Mouse (Mus musculus) heart, adult 18-20 months (tissue): ENCODE data around the gene Tcap. TPM values are rescaled to one million over a fixed set of nuclear protein-coding genes. Genes with fewer than 3 reads are reported as not detected.

Source experiments
- DNase-seq, 2 experiments: peaks; one replicate each; pipeline ENCODE4 v3.0.0; 2021 to 2022; ENCODE audit warnings: mixed read lengths in 1 of 2
- long read RNA-seq, 2 experiments: library from polyadenylated mRNA; stranded (forward); transcript quantifications; one replicate each; pipeline ENCODE4 v2.0.0; 2021
- total RNA-seq, 2 experiments: library from RNA; stranded (reverse); gene quantifications; 2 replicates each; pipeline ENCODE4 v1.2.3; 2021

Gene Tcap
- total RNA-seq = 1,000 to 10,000 TPM; 1,636 to 2,096 TPM
- long read RNA-seq, experiment 1, transcript Tcap-201 (2 exons, 948 nt) = major isoform, 3,114 of 3,302 reads
- long read RNA-seq, experiment 1, partial matches to known transcripts = 0 of 3,302 reads
- long read RNA-seq, experiment 1, other reads (novel, unspliced or antisense) = 188 of 3,302 reads
- long read RNA-seq, experiment 2, transcript Tcap-201 (2 exons, 948 nt) = major isoform, 2,778 of 3,009 reads
- long read RNA-seq, experiment 2, partial matches to known transcripts = 0 of 3,009 reads
- long read RNA-seq, experiment 2, other reads (novel, unspliced or antisense) = 231 of 3,009 reads

DNA sequence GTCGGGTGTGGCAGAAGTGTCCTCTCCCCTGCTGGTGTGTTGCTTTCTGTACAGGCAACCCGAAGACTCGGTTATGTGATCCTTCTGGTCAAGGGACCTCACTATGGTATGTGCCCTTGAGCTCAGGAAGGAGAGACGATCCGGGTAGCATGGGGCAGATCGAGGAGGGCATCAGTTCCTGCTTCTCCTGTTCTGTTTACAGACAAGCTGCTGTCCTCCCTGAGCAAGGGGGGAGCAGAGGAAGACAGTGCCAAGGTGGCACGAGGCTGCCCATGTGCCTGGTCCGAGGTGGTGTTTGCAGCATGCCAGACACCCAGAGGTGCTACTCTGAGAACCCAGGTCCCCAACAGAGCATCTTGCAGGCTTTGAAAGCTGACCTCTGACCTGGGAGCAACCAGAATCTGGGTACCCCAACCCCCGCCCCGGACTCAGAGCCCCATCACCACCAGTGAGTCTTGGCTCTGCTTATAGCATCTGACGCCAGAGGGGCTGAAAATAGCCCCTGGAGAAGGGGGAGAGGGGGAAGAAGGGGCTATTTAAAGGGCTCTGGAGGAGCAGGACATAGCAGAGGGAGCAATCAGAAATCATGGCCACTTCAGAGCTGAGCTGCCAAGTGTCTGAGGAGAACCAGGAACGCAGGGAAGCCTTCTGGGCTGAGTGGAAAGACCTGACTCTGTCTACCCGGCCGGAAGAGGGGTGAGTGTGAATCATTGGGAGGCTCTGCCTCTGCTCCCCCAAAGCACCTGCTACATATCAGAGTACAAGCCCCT lies at the start of gene Tcap:
TSS of gene Tcap (plus strand) at position 551 of the 770 bp plus-strand sequence.
- DNase-seq = peak; percentile 81 to 83

DNA sequence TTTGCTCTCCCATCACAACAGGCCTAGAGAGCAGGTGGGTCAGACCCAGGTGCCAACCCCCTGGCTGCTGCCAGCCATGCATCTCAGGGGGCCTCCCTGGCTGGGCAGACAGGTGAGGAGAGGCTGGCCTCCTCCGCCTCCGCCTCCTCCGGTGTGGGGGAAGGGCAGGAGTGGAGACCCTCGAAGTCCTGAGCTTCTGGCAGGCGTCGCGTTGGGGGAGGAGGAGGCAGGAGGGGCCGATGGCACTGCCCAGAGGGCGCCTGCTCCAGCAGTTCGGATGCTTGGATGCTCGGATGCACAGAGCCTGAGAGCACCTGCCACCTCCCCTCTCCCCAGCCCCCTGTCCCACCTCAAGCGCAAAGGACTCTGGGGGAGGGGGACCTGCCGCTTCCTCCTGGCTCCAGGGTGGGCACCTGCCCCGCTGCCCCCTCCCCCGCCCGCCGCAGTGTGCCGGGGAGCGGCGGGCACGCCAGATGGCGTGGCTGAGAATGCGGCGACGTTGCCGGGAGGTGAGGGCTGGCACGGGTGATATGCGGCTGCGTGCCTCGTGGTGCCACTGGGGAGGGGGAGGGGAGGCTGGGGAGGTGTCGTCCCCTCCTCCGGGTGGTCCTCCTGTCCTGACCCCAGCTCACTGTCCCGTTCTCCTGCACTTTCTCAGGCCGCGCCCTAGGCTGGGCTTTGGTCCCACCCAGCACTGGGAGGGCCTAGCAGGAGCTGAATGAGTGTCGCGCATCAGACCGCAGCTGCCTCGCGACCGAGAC lies 49.5 kb upstream of the Tcap start:
- DNase-seq = no peak

DNA sequence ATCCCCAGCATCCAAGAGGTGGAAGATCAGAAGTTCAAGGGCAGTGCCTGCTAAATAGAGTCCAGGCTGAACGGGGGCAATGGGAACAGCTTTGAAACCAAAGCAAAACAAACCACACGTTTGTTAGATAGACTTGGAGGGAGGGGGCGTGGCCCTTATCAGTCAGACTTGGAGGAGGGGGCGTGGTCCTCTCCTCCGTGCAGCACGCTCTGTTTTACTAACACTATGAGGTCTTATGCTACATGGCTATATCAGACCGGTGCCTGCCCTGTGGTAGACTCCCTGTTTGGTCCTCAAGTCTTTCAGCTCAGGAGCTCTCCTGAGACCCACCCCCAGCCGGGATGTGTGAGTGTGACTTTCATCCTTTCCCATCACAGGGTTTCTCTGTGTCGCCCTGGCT lies 48.4 kb upstream of the Tcap start:
- DNase-seq = no peak

DNA sequence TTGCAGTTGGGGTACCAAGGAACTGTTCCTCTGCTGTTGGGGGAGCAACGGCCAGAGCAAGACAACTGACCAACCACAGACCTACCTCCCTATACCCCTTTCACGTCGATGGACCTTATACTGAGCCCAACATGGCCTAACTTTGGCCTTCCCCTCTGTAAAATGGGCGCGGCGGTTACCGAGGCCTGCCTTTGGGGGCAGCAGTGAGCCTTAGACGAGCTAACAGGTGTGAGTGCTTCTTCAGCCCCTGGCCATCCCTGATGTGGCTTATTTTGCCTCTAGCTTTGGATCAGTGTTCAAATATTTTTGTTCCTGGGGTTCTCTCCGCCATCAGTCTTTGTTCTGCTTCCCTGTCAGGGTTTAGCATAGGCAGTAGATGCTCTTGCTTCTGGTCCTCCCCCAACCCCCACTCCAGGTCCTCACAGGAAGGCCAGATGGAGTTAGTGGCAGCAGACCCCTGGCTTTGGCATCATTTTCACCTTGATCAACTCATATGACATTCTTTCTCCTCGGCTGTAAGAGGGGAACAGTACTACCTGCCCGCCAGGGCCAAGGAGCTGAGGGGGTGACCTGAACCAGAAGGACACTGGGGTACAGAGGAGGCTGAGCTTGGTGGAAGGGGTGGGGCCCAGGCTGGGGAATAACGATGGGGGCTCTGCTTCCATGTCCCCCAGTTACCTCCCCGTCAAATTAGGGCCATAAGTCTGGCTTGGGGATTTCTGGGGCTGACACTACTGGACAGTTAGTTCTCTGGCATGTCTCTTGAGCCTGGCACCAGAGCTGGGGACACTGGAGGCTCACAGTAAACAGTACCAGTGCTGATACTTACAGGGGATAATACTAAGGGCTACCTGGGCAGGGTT lies 47.1 kb upstream of the Tcap start:
- peak in 1 of 2 experiments; percentile 42 for DNase-seq

DNA sequence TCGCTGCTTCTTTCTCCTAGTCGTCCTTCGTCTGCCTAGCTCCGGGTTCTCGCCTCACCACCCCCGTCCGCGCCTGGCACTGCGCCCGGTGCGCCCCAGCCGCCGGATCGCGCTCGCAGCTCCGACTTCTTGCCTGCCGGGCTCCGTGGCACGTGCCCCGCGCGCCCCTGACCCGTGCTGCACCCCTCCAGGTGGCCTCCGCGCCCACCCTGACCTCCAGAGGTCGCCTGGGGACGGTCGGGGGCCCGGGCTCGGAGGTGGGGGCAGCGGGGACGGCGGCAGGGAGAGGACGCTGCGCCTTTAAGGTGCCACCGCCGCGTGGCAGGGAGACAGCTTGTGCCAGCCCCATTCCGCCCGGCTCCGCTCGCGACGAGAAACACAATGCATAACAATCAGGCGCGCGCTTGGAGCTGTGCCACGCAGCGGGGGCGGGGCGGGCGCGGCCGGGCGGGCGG lies 45.1 kb upstream of the Tcap start:
- DNase-seq = peak in 1 of 2 experiments; percentile 42

DNA sequence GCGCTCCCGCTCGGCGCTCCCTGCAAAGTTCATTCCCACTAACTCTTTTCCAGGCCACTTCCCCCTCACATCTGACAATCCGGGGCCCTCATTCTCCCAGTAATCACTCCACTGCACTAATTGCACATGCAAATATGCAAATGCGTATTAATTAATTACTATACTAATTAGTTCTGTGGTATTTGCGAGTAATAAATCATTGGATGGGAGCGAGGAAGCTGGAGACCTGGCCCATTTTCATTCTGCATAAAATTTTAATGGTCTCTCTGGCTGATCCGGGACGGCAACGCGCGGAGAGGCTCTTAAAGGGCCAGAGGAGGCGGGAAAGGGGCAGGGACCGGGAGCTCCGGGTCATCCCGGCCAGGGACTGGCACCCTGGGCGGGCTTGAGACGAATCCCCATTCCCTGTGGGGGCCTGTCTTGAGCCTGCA lies 44.5 kb upstream of the Tcap start:
- peak in 1 of 2 experiments; percentile 42 for DNase-seq

DNA sequence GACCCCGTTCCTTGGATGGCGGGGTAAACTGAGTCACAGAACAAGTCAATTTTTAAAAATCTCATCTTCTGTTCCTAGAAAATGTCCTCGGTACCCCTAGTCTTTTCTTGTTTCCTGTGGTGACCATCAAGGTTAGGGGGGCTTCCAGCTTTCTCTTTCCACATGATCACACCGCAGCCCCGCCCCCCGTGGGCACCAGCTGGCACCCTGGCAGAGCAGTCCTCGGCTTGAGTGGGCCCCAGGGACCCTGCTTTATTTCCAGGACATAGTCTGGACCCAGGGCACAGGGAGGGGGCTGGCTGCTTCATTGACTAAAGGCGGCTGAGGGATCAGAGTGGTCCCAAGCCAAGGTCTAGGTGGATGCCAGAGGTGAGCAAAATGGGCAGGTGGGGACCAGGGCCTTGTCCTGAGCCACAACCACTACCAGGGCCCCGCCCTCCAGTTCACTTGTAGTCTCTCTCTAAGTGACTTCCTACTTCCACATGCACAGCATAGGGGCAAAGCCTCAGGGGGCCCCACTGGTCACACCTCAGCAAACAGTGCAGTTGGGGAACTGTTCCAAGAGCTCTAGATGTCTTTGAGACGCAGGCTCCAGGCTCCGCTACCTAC lies 43.8 kb upstream of the Tcap start:
- no peak for DNase-seq

DNA sequence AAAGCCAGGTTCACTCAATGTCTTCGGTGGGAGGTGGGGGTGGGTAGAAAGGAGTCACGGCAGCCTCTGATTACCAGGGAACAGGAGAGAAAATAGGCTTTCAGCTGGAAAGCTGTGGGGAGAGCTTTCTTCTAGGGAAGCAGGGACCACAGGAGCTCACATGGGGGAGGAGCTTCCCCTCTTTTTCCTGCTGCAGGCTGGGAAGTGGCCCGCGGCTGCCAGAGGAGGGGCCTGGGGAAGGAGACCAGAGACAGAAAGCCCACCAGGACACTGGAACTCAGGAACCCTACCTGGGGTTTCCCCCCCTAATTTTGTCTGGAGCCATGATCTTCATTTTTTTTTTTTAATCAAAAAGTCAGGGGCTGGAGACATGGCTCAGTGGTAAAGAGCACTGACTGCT lies 43.0 kb upstream of the Tcap start:
- no peak for DNase-seq

DNA sequence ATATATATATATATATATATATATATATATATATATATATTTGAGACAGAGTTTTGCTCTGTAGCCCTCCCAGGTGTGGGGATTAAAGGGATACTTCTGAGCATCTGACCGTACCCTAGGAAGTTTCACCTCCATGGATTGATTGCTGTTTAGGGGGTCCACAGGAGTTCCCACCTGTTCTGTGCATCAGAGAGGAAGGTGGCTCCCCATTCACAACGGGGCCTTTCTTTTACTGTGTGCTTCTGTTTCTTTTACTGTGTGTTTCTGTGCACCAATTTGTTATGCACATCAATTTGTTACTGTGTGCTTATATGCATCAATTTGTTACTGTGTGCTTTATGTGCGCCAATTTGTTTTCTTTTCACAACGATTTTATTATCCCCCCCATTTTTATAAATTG lies 42.4 kb upstream of the Tcap start:
- DNase-seq = no peak

DNA sequence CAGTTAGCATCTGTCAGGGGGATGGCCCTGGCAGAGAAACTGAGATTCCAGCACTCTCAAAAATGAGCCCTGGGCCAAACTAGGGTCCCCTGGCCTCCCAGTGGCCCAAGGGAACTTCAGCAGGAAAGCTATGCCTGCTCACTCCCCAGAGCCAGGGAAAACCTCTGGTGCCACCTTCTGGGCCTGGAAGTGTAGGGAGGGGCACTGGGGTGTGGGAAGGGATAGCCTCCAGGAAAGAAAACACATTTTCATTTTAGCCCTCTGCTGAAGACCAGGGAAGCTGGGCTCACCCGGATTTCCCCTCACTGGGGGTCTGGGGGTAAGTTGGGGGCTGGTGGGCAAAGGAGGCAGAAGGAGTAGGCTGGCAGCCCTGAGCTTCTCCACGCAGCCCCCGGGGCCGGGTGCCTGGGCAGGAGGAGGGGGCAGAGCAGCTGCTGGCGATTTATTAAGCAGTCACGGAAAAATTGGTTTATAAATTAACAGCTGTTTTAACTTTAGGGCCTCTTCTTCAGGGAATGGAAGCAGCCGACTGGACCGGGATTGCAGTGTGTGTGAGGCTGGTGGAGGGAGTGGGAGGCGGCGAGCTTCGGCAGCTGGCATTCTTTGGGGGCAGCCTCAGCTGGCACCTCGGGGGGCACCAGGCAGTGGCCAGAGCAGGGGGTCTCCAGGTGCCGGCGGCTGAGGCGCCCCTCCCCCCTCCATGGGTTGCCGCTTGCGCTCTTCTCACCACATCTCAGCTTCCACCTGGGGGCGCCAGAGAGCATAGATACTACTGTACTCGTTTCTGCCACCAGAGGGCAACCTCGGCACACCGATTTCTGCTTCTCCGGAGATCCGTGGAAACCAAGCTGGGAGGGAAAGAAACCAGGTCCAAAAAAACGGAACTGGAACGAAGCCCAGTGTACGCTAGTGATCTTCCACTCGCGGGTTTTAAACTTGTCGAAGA lies 41.3 kb upstream of the Tcap start:
- DNase-seq = peak; percentile 91 to 99

DNA sequence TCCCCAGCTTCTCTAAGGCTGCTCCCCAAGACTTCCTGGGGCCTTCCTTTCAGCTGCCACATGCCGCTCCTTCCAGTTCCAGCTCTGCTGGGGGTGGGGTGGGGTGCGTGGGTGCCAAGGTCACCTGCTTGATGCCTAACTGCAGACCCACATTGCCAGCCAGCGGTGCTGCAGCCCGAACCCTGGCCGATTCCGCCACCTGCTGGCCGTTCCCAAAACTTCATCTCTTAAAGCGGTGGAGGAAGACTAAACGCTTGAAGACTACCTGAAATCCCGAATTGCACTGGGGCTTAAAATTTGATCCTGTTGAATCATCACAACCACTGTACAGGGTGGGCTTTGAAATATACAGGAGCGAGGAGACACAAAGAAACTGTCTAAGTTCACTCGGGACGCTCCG lies 38.4 kb upstream of the Tcap start:
- DNase-seq = peak; percentile 63 to 89

DNA sequence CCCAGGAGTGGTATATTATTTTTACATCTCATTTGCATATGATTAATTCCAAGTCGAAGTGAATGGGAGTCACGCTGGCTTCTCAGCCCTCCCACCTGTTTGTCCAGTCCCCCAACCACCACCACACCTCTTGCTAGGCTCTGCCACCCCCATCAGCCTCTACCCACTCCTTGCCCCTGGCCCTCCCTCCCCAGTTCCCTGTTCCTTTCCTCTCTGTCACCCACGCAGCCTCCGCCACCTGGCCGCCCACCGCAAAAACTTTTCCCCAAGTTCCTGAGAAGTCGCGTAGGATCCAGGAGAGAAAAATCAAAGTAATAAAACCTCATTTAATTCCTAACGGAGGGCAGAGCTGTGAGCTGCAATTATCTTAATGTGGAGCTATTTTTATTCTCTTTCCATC lies 37.4 kb upstream of the Tcap start:
- no peak for DNase-seq

DNA sequence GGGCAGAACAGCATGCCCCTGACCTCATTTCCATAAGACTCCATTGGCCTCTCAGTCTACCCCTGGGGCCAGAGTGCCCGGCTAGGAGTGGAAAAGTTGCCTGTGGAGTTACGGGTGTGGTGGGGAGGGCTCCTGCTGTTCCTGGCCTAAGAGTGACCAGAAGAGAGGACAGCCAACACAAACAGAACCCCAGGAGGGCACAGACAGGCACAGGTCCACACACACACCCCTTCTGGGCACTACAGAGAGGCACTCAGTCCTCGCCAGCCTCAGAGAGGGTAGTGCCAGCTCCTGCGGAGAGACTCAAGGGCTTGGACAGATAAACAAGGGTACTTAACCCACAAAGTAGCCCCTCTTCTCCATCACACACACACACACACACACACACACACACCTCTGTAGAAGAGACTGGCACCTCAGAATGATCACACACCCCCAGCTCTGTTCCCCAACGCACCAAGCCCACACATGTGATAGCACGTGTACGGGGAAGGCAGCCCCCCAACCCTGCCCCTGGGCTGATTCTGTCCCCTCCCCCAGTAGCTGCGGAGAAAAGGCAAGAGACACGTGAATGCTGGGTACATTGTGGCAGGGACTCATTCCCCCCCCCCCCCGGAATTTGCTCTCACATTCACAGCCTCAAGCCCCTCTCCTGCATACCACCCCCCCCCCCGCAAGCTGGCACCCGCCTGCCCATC lies 36.1 kb upstream of the Tcap start:
- no peak for DNase-seq

DNA sequence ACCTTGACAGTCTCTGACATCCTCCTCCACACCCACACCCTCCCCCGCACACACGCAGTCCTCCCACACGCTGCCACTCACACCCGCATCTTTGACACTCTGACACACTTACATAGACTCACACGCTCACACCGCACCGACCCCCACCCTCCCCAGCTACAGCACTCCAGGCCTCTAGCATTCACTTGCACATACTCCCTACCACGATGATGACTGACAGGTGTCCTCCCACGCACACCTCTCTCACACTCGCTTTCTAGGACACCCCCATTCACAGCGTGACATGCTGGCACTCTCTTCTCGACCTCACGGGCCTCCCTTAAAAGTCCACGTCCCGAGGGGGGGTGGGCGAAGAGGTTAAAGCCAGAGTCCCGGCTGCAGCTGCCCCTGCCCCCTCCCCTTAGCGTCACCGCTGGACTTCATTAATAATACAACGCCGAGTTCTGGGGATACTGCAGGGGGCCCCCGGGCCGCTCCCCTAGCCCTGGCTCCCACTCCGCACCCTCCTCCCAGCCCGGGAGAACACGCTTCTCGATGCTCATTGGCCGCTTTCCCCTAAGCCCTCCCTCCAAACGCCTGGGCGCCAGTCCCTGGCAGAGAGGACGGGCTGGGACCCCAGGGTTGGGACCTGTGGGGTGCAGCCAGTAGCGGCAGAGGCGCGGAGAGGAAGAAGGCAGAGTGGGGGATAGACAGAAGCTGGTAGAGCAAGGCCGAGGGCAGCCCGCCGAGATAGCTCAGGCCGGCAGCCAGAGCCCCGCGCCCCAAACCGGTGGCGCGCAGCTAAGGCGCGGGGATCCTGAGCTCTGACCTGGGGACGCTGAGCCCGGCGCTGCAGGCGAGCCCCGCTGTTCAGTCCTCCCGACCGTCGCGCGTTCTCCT lies 35.3 kb upstream of the Tcap start, which contains the start of gene Ppp1r1b:
TSS of gene Ppp1r1b (plus strand) at position 322 of the 879 bp plus-strand sequence.
- peak; percentile 43 to 48 for DNase-seq

DNA sequence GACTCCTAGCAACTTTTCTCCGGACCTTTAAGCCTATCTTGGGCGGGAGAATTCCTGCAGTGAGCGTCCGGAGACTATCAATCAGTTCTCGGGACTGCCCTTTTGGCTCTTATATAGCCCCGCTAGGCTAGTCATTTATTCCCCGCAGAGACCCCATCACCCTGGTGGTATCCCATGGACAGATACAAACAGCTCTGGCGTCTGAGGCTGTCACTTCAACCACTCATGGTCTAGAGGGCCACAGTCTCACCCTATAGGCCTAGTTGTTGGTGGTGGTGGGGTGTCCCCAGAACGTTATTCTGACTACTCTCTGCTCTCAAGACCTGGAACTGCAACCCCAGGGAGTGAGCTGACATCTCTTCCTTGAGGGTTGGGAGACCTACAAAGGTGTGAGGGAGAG lies 34.3 kb upstream of the Tcap start:
- DNase-seq = no peak

DNA sequence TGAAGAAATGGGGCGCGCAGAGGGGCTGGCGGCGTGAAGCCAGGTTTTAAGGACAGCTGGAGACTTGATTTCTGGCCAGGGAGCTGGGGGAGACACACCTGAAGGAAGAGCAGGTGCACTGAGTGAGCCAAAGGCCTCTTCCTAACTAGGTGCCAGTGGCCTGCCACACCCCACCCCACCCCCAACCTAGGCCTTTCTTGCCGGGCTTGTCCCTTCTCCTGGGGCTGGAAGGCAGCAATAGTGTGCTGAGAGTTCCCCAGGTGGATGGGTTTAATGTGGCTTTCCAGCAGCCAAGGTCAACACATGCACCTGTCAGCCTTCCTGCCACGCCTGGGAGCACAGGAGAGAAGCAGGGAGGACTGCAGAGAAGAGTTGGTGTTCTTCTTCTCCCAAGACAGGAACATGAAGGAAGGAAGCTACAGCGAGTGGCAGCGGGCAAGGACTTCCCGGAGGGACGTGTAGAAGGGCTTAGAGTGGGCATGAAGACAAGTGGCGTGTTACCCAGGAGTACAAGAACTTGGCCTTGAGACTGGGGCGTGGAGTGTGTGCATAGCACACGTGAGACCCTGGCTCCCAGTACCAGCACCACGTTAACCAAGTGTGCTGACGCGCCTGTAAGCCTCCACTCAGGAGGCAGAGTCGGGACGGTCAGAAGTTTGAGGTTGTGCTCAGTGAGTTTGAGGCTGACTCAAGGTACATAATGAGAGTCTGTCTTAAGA lies 31.2 kb upstream of the Tcap start:
- no peak for DNase-seq

DNA sequence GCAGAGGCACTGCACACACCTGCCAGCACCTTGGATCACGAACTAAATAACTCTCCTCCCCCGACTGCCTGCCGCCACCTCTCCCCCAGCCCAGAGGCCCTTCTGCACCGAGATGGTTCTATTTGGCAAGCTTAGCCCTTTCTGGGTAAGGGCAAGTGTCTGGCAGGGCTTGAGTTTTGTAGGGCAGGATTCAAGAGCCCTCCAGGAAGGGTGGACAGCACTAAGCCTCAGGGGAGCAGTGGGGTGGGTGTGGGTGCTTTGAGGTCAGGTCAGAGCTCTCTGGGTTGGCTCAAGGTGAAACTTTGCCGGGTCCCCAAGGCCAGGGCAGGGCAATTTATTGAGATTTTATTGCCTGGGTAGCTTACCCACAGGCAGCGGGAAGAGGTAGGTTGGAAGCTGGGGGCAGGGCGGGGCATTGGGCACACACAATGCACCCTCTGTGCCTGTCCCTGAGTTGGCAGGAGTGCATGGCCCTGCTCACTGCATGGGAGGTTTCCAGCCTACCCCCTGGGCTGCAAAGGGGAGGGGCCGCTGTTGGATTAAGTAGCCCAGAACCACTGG lies 29.9 kb upstream of the Tcap start:
- no peak for DNase-seq
